Mouse (Mus musculus) E14TG2a.4 (cell line): ENCODE measurements at regions not wholly inside any gene's neighbourhood (a gene's known extent, or its start where the extent isn't known, plus 50 kb on each side); places are given as distances from the start of the nearest gene placed in this dataset.

ENCODE experiments used
- H3K27me3 ChIP-seq: 2 replicates; pipeline ENCODE4 v1.6.1; 2014; ENCODE audit warnings: low read length, control low read depth; ENCODE audit not compliant: insufficient read depth
- H3K36me3 ChIP-seq: 2 replicates; pipeline ENCODE4 v1.6.1; 2014; ENCODE audit warnings: low read length, control low read depth; ENCODE audit not compliant: insufficient read depth
- H3K4me1 ChIP-seq: replicated peaks from 2 replicates; pipeline ENCODE4 v1.6.1; 2014; ENCODE audit warnings: low read depth, low read length, control low read depth
- H3K4me3 ChIP-seq: replicated peaks from 2 replicates; pipeline ENCODE4 v1.5.1; 2014; ENCODE audit warnings: mild to moderate bottlenecking, low read length
- H3K9me3 ChIP-seq: 2 replicates; pipeline ENCODE4 v1.6.1; 2014; ENCODE audit warnings: low read length, control low read depth
- CTCF ChIP-seq: conservative IDR thresholded peaks from 2 replicates; pipeline ENCODE4 v1.5.1; 2014; ENCODE audit warnings: low read length
- NANOG ChIP-seq: IDR thresholded peaks from 2 replicates; pipeline ENCODE4 v1.6.1; 2014; ENCODE audit warnings: borderline replicate concordance, low read length, mixed read lengths
- POU5F1 ChIP-seq: IDR thresholded peaks from 2 replicates; pipeline ENCODE4 v1.6.1; 2014; ENCODE audit warnings: low read length, borderline replicate concordance

DNA sequence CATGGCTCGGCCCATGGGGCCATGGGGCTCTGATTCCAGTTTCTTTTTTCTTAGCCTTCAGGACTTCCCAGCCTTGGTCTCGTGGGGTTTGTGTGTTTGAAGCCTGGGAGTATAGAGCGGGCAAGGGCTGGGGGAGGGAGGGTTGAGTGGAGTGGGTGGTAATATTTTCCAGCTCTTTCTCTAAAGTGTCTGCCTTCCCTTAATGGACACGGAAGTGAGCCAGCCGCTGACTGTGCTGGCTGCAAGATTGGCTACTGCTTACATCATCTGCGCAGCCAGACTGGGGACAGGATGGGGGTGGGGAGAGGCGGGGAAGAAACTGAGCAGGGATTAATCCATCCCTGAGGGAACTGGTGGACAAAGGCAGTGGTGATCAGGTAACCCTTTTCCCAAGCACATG is 52.3 kb downstream of the Tnp1 start:
- no peak for TF ChIP-seq CTCF
- TF ChIP-seq POU5F1 = no peak
- no peak for TF ChIP-seq NANOG
- H3K36me3 ChIP-seq = no peaks in the 10 kb centered on the region
- peak overlapping the region; percentile 35; the same call in 1 of the 2 replicates for H3K4me3 ChIP-seq
- H3K27me3 ChIP-seq = no peaks in the 10 kb centered on the region
- no peaks in the 10 kb centered on the region for H3K9me3 ChIP-seq
- peaks cover 53% of the 10 kb centered on the region for H3K4me1 ChIP-seq

GRCm38 (mm10) chr1:72960241-72960653 is 55.5 kb downstream of the Tnp1 start:
- H3K27me3 ChIP-seq = peaks cover 2% of the 10 kb centered on the region; the same call in 1 of the 2 replicates
- H3K4me1 ChIP-seq = peaks cover 73% of the 10 kb centered on the region
- TF ChIP-seq NANOG (peak; percentile 80), CTCF (no peak)
- no peak overlapping the region for H3K4me3 ChIP-seq
- H3K9me3 ChIP-seq = no peaks in the 10 kb centered on the region
- H3K36me3 ChIP-seq = no peaks in the 10 kb centered on the region

- Histone ChIP-seq H3K36me3 (no peaks in the 10 kb centered on the region), H3K9me3 (no peaks in the 10 kb centered on the region), H3K4me3 (no peak overlapping the region), H3K4me1 (peaks cover 50% of the 10 kb centered on the region), H3K27me3 (peaks cover 34% of the 10 kb centered on the region)
- TF ChIP-seq POU5F1 = no peak
- no peak for TF ChIP-seq CTCF
- TF ChIP-seq NANOG = no peak
Observed at GRCm38 (mm10) chr1:72955387-72955786, 60.3 kb downstream of the Tnp1 start.

- H3K27me3 ChIP-seq = peaks cover 53% of the 10 kb centered on the region
- no peak overlapping the region for H3K4me3 ChIP-seq
- TF ChIP-seq NANOG (no peak), POU5F1 (no peak)
- H3K36me3 ChIP-seq = no peaks in the 10 kb centered on the region
- H3K9me3 ChIP-seq = no peaks in the 10 kb centered on the region
- H3K4me1 ChIP-seq = peaks cover 46% of the 10 kb centered on the region
Observed at GRCm38 (mm10) chr1:72952896-72953295, 62.8 kb downstream of the Tnp1 start.

DNA sequence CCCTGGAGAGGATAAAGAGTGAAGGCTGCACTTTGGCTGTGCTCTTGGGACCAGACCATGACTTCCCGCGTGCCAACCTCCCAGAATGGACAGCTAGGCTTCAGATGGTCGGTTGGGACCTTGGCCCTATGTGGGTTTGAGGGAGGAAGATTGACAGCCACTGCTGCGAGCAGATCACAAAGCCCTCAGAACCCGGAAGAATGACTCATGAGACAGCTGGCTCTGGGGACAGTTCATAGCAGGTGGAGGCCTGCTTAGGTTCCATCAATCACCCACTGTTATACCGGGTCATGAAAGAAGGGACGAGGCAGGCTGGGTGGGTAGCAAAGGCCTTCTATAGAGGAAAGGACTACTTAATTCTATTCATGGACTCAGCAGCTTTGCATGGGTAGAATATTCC is 63.9 kb downstream of the Tnp1 start:
- peaks cover 59% of the 10 kb centered on the region for H3K27me3 ChIP-seq
- TF ChIP-seq POU5F1 = no peak
- TF ChIP-seq NANOG = no peak
- TF ChIP-seq CTCF = no peak
- peaks cover 43% of the 10 kb centered on the region for H3K4me1 ChIP-seq
- no peaks in the 10 kb centered on the region for H3K9me3 ChIP-seq
- H3K36me3 ChIP-seq = no peaks in the 10 kb centered on the region
- H3K4me3 ChIP-seq = no peak overlapping the region

DNA sequence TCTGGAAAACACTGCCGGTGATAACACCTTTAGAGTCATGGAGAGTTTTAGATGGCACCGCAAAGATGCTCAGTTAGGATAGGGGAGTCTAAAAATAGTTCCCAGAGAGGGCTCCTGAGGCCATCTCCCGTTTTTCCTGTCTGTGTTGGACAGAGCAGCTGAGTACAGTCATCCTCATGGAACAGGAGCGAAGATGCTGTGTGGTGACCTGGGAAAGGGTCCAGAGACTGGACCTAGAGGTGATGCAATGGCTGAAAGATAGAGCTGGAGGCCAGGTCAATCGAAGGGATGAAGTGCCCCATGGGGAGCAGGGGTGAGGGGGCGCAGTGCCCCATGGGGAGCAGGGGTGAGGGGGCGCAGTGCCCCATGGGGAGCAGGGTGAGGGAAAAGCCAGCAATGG is 64.3 kb downstream of the Tnp1 start:
- H3K27me3 ChIP-seq = peaks cover 63% of the 10 kb centered on the region
- H3K4me1 ChIP-seq = peaks cover 45% of the 10 kb centered on the region
- H3K9me3 ChIP-seq = no peaks in the 10 kb centered on the region
- H3K36me3 ChIP-seq = no peaks in the 10 kb centered on the region
- no peak for TF ChIP-seq POU5F1
- TF ChIP-seq NANOG = no peak
- no peak for TF ChIP-seq CTCF
- no peak overlapping the region for H3K4me3 ChIP-seq

DNA sequence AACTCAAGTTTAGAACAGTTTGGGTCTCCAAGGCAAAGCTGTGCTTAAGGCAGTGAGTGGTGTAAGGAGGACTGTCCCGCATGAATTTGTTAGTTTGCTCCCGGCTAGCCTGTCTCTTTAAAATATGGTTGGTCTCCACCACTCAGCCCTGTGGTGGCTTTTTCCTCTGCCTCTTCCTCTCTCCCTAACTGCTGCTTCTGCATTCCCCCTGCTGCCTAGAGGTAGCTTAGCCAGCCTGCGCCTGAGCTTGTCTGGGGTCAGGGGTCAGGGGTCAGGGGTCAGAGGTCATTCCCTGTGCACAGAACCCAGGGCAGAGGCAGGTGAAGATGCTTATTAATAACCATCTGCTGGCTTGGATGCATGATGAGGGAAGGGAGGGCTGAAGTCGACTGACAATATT is 69.5 kb downstream of the Tnp1 start:
- Histone ChIP-seq H3K36me3 (no peaks in the 10 kb centered on the region), H3K4me1 (peaks cover 56% of the 10 kb centered on the region), H3K9me3 (no peaks in the 10 kb centered on the region), H3K4me3 (no peak overlapping the region), H3K27me3 (peaks cover 81% of the 10 kb centered on the region)
- no peak for TF ChIP-seq NANOG

GRCm38 (mm10) chr1:72945750-72946102 is 70.0 kb downstream of the Tnp1 start:
- no peak for TF ChIP-seq POU5F1
- TF ChIP-seq CTCF = no peak
- TF ChIP-seq NANOG = no peak
- Histone ChIP-seq H3K36me3 (no peaks in the 10 kb centered on the region), H3K4me3 (peak overlapping the region; percentile 57), H3K4me1 (peaks cover 56% of the 10 kb centered on the region), H3K9me3 (no peaks in the 10 kb centered on the region), H3K27me3 (peaks cover 76% of the 10 kb centered on the region)

DNA sequence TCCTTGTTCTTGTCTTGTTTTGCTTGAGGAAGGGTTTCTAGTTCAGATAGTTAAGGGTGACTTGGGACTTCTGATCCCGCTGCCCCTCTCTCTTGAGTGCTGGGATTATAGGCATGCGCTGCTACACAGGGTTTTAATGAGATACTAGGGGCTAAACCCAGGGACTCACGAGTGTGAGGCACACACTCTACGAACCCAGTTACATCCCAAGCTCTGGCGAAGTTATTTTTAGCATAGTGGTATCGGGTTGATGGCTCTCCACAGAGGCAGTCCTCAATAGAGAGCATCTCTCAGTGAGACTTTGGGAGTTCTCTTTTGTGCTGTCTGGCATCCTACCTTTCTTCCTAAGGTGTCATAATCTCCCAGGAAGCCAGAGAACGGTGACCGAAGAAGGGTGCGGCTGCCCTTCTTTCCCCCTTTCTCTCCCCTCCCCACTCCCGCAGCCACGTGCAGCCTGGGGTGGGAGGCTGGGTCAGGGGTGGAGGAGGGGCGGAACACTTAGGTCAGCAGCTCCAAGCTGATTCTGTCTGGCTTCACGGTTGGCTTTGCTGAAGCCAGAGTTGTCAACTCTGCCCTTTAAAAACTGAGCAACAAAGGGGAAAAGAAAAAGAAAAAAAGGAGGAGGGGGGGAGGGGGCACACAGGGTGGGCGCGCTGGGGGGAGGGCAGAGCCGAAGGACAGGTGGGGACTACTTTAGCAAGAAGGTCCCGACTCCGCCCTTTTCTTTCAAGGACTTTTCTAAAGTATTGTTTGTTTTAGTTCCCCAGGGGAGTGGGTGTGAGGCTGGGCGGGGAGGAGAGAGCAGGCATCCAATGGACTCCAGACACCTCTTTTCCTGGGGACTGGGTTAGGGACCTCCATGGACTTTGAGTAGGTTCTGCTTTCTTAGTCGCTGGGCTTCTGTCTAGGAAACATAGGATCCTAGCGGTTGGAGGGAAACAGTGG is 70.4 kb upstream of the Igfbp5 start:
- TF ChIP-seq NANOG = no peak; the same call in 1 of the 2 replicates
- no peak for TF ChIP-seq CTCF
- TF ChIP-seq POU5F1 = no peak
- Histone ChIP-seq H3K4me1 (peaks cover 56% of the 10 kb centered on the region), H3K4me3 (peak overlapping the region; percentile 57), H3K27me3 (peaks cover 75% of the 10 kb centered on the region), H3K9me3 (no peaks in the 10 kb centered on the region), H3K36me3 (no peaks in the 10 kb centered on the region)

- H3K4me1 ChIP-seq = peaks cover 47% of the 10 kb centered on the region
- no peaks in the 10 kb centered on the region for H3K36me3 ChIP-seq
- no peak overlapping the region for H3K4me3 ChIP-seq
- H3K27me3 ChIP-seq = peaks cover 77% of the 10 kb centered on the region
- TF ChIP-seq POU5F1 = no peak
- TF ChIP-seq NANOG = no peak
- TF ChIP-seq CTCF = no peak
- no peaks in the 10 kb centered on the region for H3K9me3 ChIP-seq
Observed at GRCm38 (mm10) chr1:72944221-72944620, 69.5 kb upstream of the Igfbp5 start.
